Mouse (Mus musculus) NIH3T3 (cell line): ENCODE measurements around the gene Cyb5rl.
A peak's percentile ranks its signal among the peaks of the same experiment; 100 is the strongest.

Experiments used
- DNase-seq: peaks from one replicate; pipeline ENCODE4 v3.0.0-alpha.2; 2012; ENCODE audit warnings: low read depth

The Cyb5rl gene

GRCm38 (mm10) chr4:107061560-107061959 lies 5.2 kb upstream of the Cyb5rl start:
- no peak for DNase-seq

DNA sequence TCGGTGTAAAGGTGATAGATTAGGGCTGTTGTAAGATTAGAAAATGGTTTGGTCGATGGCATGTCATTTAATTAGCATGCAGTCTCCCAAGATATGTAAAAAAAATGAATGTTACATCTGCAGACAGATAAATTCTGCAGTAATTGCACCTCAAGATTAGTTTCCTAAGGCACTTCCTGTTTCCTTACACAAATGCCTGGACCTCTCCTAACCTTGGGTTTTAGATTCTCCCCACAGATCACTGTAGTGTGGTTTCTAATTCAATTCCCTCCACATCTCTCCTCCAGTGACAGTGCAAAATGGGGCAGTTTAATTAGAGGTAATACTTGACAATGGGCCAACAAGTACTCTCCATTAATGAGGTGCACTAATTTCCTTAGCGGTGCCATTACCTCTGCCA lies 3.6 kb upstream of the Cyb5rl start:
- DNase-seq: no peak

- DNase-seq: no peak
These were observed 2.2 kb upstream of the Cyb5rl start for GRCm38 (mm10) chr4:107064394-107065098.

DNA sequence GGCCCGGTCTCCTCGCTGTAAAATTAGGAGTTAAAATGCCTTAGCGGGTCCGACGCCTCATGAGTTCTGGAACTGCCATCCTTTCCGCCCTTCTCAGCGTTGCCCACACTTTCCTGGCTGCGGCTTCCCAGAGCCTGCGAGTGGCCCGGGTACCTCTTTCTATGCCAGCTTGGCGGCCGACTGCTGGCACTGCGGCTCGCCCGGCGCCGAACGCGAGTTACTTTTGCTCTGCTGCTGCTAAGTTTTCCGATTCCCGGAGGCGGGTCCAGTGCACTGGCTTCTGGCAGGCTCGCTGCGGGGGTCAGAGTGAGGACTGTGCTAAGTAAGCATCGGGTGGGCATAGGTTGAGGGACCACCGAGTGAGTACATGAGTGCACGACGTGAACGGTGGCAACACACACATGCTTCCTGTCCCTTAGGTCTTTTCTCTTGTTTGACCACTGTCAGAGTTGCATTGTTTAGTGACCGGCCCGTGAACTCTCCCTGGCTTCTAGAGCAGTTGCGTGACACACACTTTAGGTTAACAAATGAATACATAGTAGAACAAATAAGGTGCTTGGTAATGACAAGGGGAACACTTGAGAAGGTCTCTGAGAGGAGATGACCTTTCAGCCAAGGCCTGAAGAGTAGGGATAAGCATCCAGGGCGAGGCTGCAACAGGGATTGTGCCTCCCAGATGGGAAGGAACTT lies 508 bp downstream of the Cyb5rl start:
- DNase-seq: no peak

- no peak for DNase-seq
These were observed 5.6 kb downstream of the Cyb5rl start for GRCm38 (mm10) chr4:107072343-107072742.

DNA sequence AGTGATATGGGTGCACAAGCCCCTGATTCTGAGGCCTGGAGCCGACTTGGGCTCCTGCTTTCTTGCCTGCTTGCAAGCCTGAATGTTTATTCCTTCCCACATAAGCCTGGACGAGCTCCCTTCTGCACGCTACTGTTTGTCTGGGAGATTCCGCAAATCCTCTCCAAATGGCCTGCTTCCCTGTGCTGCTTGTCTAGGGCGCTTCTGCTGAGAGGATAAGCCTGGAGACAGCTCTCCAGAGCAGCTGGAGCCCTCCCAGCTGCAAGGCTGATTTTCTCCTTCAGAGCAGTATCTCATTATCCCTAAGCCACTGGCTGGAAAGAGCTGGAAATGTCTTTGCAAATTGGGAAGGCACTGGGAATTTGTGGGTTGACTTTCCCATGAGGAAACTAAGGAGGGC lies 8.7 kb downstream of the Cyb5rl start:
- DNase-seq: no peak

DNA sequence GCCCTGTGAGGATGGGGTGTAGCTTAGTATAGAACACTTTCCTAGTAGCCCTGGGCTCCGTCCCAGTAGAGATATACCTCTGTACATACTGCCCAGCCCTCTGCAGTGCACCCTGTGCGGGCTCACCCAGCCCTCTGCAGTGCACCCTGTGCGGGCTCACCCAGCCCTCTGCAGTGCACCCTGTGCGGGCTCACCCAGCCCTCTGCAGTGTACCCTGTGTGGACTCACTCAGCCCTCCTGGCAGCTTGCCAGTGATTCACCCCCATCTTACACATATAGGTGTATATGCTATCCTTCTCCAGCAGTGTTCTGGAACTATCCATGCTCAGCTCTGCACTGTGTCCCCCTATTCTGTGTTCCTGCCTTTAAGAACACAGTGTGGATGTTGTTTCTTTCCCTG lies 12.1 kb downstream of the Cyb5rl start:
- peak; percentile 47 for DNase-seq

GRCm38 (mm10) chr4:107079716-107080115 lies 12.9 kb downstream of the Cyb5rl start:
- DNase-seq: peak; percentile 70

DNA sequence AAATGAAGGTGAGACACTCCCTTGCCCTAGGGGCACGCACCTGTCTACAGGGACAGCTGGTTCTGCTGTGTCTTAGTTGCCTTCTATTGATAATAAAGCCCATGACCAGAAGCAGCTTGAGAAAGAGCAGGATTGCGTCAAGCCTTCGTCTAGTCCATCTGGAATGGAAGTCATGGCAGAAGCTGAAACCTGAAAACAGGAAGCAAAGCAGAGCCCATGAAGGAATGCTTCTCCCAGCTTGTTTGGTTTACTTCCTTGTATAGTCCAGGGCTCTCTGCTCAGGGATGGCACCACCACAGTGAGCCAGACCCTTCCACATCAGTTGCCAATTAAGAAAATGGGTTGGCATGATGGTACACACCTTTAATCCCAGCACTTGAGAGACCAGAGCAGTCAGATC lies 15.4 kb downstream of the Cyb5rl start:
- no peak for DNase-seq

GRCm38 (mm10) chr4:107083126-107083525 lies 16.3 kb downstream of the Cyb5rl start:
- DNase-seq: no peak

GRCm38 (mm10) chr4:107084343-107084742 lies 17.6 kb downstream of the Cyb5rl start:
- DNase-seq: no peak

GRCm38 (mm10) chr4:107084858-107085257 lies 18.1 kb downstream of the Cyb5rl start:
- DNase-seq: peak; percentile 24

- DNase-seq: no peak
These were observed 24.9 kb downstream of the Cyb5rl start for GRCm38 (mm10) chr4:107091696-107092095.

DNA sequence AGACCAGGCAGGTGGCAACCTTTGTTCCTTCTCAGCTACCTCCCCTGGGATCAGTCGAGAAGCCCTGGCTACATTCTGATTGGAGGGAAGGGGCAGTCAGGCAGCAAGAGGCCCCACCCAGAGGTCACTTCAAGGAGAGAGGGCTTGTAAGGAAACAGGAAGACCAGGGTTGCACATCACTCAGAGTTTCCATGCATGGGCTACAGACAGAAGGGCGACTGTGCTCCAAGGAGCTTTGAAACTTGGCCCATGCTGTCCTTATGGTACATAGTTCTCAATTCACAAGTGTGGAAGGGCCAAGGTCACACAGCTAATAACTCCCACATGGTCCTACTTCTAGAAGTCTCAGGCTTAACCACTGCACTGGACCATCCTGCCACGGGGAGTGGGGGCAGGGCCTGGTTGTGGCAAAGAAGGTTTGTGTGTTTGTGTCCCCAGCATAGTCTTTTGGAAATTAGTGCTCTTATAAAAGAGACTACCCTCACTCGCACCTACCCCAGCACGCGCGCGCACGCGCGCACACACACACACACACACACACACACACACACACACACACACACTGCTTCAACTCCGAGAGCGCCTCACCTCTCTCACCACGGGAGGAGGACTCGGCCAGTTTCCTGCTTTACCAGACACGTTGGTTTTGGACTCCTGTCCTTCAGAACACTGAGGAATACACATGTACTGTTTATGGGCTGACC lies 27.8 kb downstream of the Cyb5rl start:
- peak; percentile 41 for DNase-seq

- DNase-seq: no peak
These were observed 29.3 kb downstream of the Cyb5rl start for GRCm38 (mm10) chr4:107096043-107096442.

DNA sequence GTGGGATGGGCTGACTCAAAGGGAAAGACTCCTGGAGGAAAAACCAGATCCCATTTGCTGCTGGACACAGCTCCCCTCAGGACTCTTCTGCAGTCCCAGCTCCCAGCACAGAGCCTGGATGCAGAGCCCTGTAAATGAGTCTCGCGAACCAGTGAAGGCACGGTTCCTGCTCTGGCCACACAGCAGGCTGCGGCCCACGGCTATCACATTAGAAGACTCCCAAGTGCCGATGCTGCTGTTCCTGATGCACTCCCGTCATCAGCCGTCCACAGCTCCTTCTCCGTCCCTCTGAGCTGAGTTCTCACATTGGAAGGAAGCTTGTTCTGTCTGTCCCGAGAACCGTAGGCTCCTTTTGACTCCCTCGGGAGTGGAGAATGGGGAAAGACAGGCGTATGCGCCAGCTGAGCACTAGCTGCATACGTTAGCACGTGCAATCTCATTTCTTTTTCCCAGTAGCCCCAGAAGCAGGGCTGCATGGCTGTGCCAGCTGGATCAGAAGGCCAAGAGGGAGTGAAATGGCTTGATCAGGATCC lies 30.1 kb downstream of the Cyb5rl start, which contains the start of gene Cdcp2:
TSS of gene Cdcp2 (plus strand) at position 51 of the 533 bp plus-strand sequence.
- no peak for DNase-seq

DNA sequence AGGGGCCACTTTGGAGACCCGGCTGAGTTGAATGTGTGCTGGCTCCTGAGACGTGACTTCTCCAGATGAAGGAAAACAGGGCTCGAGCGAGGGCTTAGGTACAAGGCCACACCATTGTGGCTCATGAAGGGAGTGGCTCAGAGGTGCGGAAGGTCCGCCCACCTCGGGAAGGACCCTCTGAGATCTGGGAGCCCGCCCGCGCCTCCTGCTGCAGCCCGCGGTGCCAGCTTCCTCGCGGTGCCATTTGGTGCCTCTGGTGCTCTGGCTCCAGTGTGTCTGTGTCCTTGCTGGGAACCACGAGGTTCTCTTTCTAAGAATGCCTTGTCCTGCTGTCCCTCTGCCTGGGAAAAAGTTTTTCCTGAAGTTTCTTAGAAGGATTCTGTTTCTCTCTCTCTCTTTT lies 31.1 kb downstream of the Cyb5rl start:
- no peak for DNase-seq

GRCm38 (mm10) chr4:107098375-107098774 lies 31.6 kb downstream of the Cyb5rl start:
- no peak for DNase-seq

- DNase-seq: no peak
These were observed 32.2 kb downstream of the Cyb5rl start for GRCm38 (mm10) chr4:107098791-107099525.

GRCm38 (mm10) chr4:107102220-107102619 lies 35.4 kb downstream of the Cyb5rl start:
- DNase-seq: no peak

DNA sequence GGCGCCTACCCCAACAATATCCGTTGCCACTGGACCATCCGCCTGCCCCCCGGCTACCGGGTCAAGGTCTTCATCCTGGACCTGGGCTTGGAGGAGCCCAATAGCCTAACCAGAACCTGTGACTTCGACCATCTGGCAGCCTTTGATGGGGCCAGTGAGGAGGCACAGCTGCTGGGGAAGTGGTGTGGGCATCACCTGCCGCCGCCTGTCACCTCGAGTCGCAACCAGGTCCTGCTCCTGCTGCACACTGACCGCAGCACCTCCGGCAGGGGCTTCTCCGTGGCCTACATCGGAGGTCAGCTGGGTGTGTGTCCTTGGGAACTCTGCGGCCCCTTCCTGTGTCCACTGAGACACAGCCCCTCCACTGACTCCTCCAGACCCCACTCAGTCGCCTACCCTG lies 40.0 kb downstream of the Cyb5rl start:
- no peak for DNase-seq

- peak; percentile 37 for DNase-seq
These were observed 41.5 kb downstream of the Cyb5rl start for GRCm38 (mm10) chr4:107108291-107108731.
